Mouse (Mus musculus): Measurements from ENCODE around the gene Thtpa. TPM values are rescaled to one million over a fixed set of nuclear protein-coding genes. Genes with fewer than 3 reads are reported as not detected.

Gene Thtpa
- polyA plus RNA-seq, 1 experiment from 2014 or later: 16.7 TPM

DNA sequence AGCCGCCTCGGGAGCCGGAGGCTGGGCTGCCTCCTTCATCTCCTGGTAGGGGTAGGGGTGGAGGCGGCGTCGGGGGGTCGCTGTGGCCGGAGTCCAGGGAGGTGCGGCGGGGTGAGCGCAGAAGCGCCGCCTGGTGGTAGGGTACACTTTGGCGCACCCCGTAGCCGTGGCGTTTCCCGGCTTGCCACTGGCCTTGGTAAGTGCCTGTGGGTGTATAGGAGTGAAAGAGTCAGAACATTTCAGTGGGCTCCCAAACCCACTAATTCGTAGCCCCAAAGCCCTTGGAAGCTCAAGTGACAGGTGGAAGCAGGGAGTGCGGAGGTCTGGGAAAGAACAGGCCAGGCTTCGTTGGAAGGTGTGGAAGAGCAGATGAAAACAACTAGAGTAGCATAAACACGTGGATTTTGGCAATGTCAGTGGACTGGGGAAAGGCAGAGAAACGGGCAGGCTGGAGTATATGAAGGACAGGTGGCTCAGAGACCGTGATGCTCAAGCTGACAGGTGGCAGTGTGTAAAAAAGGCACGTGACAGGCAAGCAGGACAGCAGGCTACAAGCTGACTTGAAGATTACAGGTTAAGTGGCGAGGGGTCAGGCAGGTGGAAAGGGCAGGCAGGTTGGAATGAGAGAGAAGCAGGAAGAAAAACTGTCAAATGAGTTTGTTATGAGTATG, 19.5 kb downstream of the Thtpa start:
- H3K4me3 ChIP-seq (ENCODE audit: low read depth, low read length): peak overlapping the region; percentile 62
- H3K36me3 ChIP-seq (ENCODE audit: control insufficient read depth, insufficient read depth, low read length): no peaks in the 10 kb centered on the region
- peaks cover 35% of the 10 kb centered on the region for H3K27me3 ChIP-seq (replicated peaks; ENCODE audit: control insufficient read depth, insufficient read depth, low read length)
- H3K4me1 ChIP-seq (ENCODE audit: control insufficient read depth, insufficient read depth, low read length): peaks cover 12% of the 10 kb centered on the region
- H3K4me2 ChIP-seq (ENCODE audit: low read depth, low read length): peak overlapping the region; percentile 97
- H3K27ac ChIP-seq (replicated peaks; ENCODE audit: low read depth, low read length): no peak overlapping the region
- WGBS: 17% methylated on average over 13 of the region's 26 CpGs
- ATAC-seq (ENCODE audit: low read depth): no peak
- no peaks in the 10 kb centered on the region for H3K9me3 ChIP-seq (ENCODE audit: control insufficient read depth, low read length)
- DNase-seq (ENCODE audit: low spot score): no peak
- H3K9ac ChIP-seq (ENCODE audit: low read depth, low read length): peak overlapping the region; percentile 77

DNA sequence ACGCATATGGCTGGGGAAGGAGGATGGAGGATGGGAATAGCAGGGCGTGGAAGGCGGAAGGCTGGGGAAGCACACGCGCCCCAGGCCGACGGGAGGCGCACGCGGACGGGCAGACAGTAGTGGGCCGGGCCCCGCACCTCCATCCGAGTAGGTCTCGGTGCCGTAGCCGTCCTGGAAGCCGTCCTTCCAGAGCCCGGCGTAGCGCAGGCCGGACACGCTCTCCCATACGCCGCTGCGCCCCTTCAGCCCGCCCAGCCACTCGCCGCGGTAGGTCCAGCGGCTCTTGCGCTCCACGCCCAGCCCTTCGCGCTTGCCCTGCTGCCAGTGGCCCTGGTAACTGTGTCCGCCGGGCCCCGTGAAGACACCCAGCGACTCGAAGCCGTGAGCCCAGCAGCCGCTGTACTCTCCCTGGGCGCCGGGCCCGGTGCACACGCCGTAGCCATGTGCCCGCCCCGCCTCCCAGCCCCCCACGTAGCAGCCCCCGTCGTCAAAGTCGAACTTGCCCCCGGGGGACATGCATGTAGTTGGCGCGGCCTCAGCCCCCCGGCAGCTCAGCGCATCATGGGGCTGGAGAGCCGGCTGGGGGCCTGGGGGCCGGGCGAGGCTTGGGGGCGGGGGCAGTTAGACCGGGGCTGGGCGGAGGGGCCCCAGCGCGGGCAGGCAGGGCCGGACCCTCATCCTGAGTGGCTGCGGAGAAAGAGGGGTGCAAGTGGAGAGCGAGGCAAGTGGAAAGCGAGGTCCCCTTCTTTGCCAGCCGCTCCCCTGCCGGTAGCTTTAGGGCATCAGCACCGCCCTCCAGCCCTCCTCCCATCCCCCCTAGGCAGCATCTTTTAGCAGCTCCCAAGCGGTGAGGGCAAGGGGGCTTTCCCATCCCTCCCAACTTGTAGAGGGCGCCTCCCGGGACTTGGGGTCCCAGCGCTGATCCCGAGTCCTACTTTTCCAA, 20.4 kb downstream of the Thtpa start:
- H3K9ac ChIP-seq (ENCODE audit: low read depth, low read length): peak overlapping the region; percentile 77
- peaks cover 35% of the 10 kb centered on the region for H3K27me3 ChIP-seq (replicated peaks; ENCODE audit: control insufficient read depth, insufficient read depth, low read length)
- H3K27ac ChIP-seq (replicated peaks; ENCODE audit: low read depth, low read length): peak overlapping the region; percentile 29
- H3K4me1 ChIP-seq (ENCODE audit: control insufficient read depth, insufficient read depth, low read length): peaks cover 7% of the 10 kb centered on the region; the same call in 1 of the 2 replicates
- no peaks in the 10 kb centered on the region for H3K9me3 ChIP-seq (ENCODE audit: control insufficient read depth, low read length)
- DNase-seq (ENCODE audit: low spot score) (peak; percentile 56), ATAC-seq (ENCODE audit: low read depth) (peak; percentile 61)
- H3K4me3 ChIP-seq (ENCODE audit: low read depth, low read length): peak overlapping the region; percentile 62
- peak overlapping the region; percentile 97 for H3K4me2 ChIP-seq (ENCODE audit: low read depth, low read length)
- H3K36me3 ChIP-seq (ENCODE audit: control insufficient read depth, insufficient read depth, low read length): no peaks in the 10 kb centered on the region
- WGBS: under 1% methylated on average over 46 of the region's 78 CpGs

DNA sequence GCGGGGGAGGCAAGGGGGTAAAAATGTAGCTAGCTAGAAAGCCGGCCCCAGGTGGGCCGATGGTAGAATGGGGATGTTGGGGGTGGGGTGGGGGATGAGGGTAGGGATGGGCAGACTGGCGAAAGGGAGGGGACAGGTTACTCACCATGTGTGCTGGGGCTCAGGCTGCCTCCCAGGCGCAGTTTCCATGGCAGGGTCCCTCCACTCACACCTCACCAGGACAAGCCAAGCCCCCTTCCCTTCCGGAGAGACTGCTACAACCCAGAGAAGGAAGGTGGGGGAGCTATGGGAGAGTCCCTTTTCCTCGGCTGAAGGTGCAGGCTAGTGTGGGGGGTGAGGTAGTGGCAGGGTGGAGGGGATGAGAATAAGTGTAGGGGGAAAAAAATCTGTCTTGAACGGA, 21.3 kb downstream of the Thtpa start:
- ATAC-seq (ENCODE audit: low read depth): no peak
- Histone ChIP-seq H3K9ac (ENCODE audit: low read depth, low read length) (peak overlapping the region; percentile 77; the same call in 1 of the 2 replicates), H3K27ac (replicated peaks; ENCODE audit: low read depth, low read length) (no peak overlapping the region), H3K4me1 (ENCODE audit: control insufficient read depth, insufficient read depth, low read length) (peaks cover 7% of the 10 kb centered on the region; the same call in 1 of the 2 replicates), H3K27me3 (replicated peaks; ENCODE audit: control insufficient read depth, insufficient read depth, low read length) (peaks cover 35% of the 10 kb centered on the region), H3K36me3 (ENCODE audit: control insufficient read depth, insufficient read depth, low read length) (no peaks in the 10 kb centered on the region), H3K4me3 (ENCODE audit: low read depth, low read length) (peak overlapping the region; percentile 62), H3K9me3 (ENCODE audit: control insufficient read depth, low read length) (no peaks in the 10 kb centered on the region), H3K4me2 (ENCODE audit: low read depth, low read length) (peak overlapping the region; percentile 97)
- DNase-seq (ENCODE audit: low spot score): no peak
- WGBS: 0% methylated on average over 8 of the region's 8 CpGs

DNA sequence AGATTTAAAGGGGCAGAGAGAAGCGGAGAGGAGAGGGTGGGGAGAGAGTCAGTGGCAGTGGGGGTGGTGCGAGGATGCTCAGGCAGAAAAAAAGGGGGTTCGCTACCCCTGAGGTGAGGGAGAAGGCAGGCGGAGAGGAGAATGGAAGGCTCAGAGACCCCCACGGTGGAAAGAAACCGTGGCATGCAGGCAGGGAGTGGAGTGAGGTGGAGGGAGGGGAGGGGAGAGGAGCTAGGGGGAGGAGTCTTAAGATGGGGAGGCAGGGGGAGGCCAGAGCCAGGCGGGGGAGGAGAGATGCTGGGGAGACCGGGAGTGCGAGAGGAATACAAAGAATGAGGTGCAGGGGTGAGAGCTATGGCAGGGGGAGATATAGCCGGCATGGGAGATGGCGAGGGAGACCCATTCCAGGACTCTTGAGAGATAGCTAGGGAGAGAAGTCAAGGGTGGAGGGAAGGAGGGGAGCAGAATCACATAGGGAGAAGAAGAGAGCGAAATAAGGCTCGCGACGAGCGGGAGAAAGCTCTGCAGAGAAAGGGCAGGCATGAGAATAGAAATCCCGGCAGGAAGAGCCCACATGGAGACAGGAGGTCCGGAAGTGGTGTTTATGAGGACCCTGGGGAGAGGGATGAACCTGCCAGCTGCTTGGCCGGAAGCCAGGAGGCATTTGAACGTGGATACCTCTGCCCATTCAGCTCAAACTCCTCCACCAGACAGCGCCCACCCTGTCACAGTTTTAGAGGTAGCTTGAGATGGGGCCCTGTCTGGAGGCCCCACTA, 22.0 kb downstream of the Thtpa start, which contains the start of gene Jph4:
Gene Jph4, minus strand, starts transcription at position 511 of the 776 bp plus-strand sequence.
- peak; percentile 27; the same call in 1 of the 2 replicates for ATAC-seq (ENCODE audit: low read depth)
- H3K9ac ChIP-seq (ENCODE audit: low read depth, low read length): peak within 1 kb of the TSS; percentile 77
- H3K9me3 ChIP-seq (ENCODE audit: control insufficient read depth, low read length): no peaks in the 10 kb centered on the region
- DNase-seq (ENCODE audit: low spot score): peak; percentile 60
- H3K27me3 ChIP-seq (replicated peaks; ENCODE audit: control insufficient read depth, insufficient read depth, low read length): peaks cover 35% of the 10 kb centered on the region
- H3K4me2 ChIP-seq (ENCODE audit: low read depth, low read length): peak within 1 kb of the TSS; percentile 97
- H3K4me3 ChIP-seq (ENCODE audit: low read depth, low read length): peak within 1 kb of the TSS; percentile 62
- no peaks in the 10 kb centered on the region for H3K36me3 ChIP-seq (ENCODE audit: control insufficient read depth, insufficient read depth, low read length)
- whole genome bisulfite sequencing: 6% methylated on average over 21 of the region's 21 CpGs
- peak within 1 kb of the TSS; percentile 15 for H3K27ac ChIP-seq (replicated peaks; ENCODE audit: low read depth, low read length)
- H3K4me1 ChIP-seq (ENCODE audit: control insufficient read depth, insufficient read depth, low read length): peaks cover 7% of the 10 kb centered on the region; the same call in 1 of the 2 replicates

- Histone ChIP-seq H3K36me3 (ENCODE audit: control insufficient read depth, insufficient read depth, low read length) (no peaks in the 10 kb centered on the region), H3K9ac (ENCODE audit: low read depth, low read length) (no peak overlapping the region), H3K4me3 (ENCODE audit: low read depth, low read length) (no peak overlapping the region), H3K27me3 (replicated peaks; ENCODE audit: control insufficient read depth, insufficient read depth, low read length) (peaks cover 20% of the 10 kb centered on the region), H3K27ac (replicated peaks; ENCODE audit: low read depth, low read length) (no peak overlapping the region), H3K4me1 (ENCODE audit: control insufficient read depth, insufficient read depth, low read length) (peaks cover 9% of the 10 kb centered on the region), H3K4me2 (ENCODE audit: low read depth, low read length) (no peak overlapping the region), H3K9me3 (ENCODE audit: control insufficient read depth, low read length) (no peaks in the 10 kb centered on the region)
- ATAC-seq (ENCODE audit: low read depth) (no peak), DNase-seq (ENCODE audit: low spot score) (no peak)
- 79% methylated on average over 4 of the region's 4 CpGs for WGBS
Measured at GRCm38 (mm10) chr14:55118852-55119251, 24.3 kb downstream of the Thtpa start.

DNA sequence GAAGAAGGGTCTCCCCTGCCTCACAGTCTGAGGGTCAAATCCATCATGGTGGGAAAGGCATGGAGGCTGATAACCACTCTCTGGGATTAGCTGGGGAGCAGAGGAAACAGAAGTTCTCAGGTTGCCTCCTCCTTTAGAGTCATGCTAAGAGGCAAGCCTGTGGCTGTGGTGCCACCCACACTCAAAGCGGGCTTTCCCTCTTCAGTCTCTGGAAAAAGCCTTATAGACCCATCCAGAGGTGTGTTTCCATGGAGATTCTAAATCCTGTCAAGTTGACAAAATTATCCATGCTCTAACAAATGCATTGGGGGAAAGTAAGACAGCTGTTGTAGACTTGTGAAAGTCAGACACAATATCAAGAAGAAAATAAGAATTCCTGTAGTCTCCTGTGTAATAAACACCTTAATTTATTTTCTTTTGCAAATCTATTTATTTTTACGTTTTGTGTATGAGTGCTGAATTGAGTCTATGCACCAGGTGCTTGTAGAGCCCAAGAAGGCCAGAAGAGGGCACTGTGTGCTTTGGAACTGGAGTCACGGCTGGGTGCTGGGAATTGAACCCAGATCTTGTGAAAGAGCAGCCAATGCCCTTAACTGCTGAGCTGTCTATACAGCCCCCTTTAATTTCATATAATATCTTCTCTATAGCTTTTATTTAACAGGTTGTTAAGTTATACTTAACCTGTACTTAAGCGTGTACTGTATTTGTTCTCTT, 25.0 kb downstream of the Thtpa start:
- 65% methylated on average over 4 of the region's 4 CpGs for WGBS
- DNase-seq (ENCODE audit: low spot score): no peak
- no peak overlapping the region for H3K27ac ChIP-seq (replicated peaks; ENCODE audit: low read depth, low read length)
- H3K9ac ChIP-seq (ENCODE audit: low read depth, low read length): no peak overlapping the region
- no peak overlapping the region for H3K4me3 ChIP-seq (ENCODE audit: low read depth, low read length)
- H3K27me3 ChIP-seq (replicated peaks; ENCODE audit: control insufficient read depth, insufficient read depth, low read length): peaks cover 14% of the 10 kb centered on the region
- no peaks in the 10 kb centered on the region for H3K36me3 ChIP-seq (ENCODE audit: control insufficient read depth, insufficient read depth, low read length)
- H3K9me3 ChIP-seq (ENCODE audit: control insufficient read depth, low read length): no peaks in the 10 kb centered on the region
- no peak overlapping the region for H3K4me2 ChIP-seq (ENCODE audit: low read depth, low read length)
- no peak for ATAC-seq (ENCODE audit: low read depth)
- peaks cover 3% of the 10 kb centered on the region for H3K4me1 ChIP-seq (ENCODE audit: control insufficient read depth, insufficient read depth, low read length)

GRCm38 (mm10) chr14:55121947-55122346, 27.4 kb downstream of the Thtpa start:
- Histone ChIP-seq H3K4me3 (ENCODE audit: low read depth, low read length) (no peak overlapping the region), H3K36me3 (ENCODE audit: control insufficient read depth, insufficient read depth, low read length) (no peaks in the 10 kb centered on the region), H3K9me3 (ENCODE audit: control insufficient read depth, low read length) (no peaks in the 10 kb centered on the region), H3K27me3 (replicated peaks; ENCODE audit: control insufficient read depth, insufficient read depth, low read length) (no peaks in the 10 kb centered on the region; the same call in 1 of the 2 replicates), H3K9ac (ENCODE audit: low read depth, low read length) (no peak overlapping the region), H3K27ac (replicated peaks; ENCODE audit: low read depth, low read length) (0 out of 2 replicates have a peak overlapping the region, but pooled peaks have one; percentile 4), H3K4me2 (ENCODE audit: low read depth, low read length) (peak overlapping the region; percentile 36), H3K4me1 (ENCODE audit: control insufficient read depth, insufficient read depth, low read length) (peaks cover 3% of the 10 kb centered on the region; the same call in 1 of the 2 replicates)
- DNase-seq (ENCODE audit: low spot score) (peak; percentile 94), ATAC-seq (ENCODE audit: low read depth) (peak; percentile 93)
- 5% methylated on average over 5 of the region's 5 CpGs for WGBS
